Comparison of ENCODE assay signal across 7 mouse cellular contexts in the genomic region with DNA sequence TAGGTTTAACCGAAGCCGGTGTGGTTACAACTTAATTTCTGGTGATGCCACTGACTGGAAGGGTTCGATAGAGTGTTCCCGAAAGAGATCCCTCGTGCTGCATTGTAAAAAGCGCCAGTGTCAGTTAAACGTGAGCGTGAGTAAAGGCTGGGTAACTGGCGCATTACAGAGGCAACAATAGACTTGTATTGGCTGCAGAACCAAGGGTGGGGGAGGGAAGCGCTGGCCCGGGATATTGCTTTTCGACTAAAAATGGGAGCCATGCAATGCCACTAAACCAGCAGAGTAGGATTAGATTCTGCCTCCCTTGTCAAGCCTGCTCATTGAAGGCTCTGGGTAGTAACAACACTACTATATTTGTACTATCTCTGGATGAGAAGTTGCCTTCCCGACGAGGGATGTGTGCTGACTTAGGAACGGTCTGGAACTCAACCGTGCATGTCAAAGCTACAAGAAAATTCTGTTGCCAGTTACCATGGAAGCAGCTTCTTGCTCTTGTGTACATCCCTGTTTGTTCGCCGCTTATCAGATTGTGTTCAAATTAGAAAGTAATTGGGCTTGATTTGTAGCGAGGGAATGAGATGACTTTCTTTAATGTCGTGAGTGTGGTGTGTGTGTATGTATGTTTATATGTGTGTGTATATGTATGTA. TPM values are rescaled to one million over a fixed set of nuclear protein-coding genes. Genes with fewer than 3 reads are reported as not detected.
A peak's percentile ranks its signal among the peaks of the same experiment; 100 is the strongest.
DNase-seq lines count a peak whose midpoint lies in the region; ATAC-seq and TF ChIP-seq lines count a peak whose summit lies in the region.

No protein-coding gene starts in this region.

- H3K9ac ChIP-seq in hindbrain, embryonic 11.5 days (ENCODE audit: low read depth, low read length), result peak overlapping the region; percentile 32; the same call in 1 of the 2 replicates
- no peak overlapping the region for H3K9ac ChIP-seq in lung, postnatal 0 days (replicated peaks; ENCODE audit: low read depth)

- H3K27me3 ChIP-seq in hindbrain, embryonic 11.5 days (ENCODE audit: control insufficient read depth, insufficient read depth, low read length), result no peaks in the 10 kb centered on the region
- peaks cover 5% of the 10 kb centered on the region; the same call in 1 of the 2 replicates for H3K27me3 ChIP-seq in lung, postnatal 0 days (replicated peaks; ENCODE audit: insufficient read depth, low read length)

- no peak for TF ChIP-seq CTCF in lung, postnatal 0 days (IDR thresholded peaks at IDR 0.05)

- no peaks in the 10 kb centered on the region for H3K9me3 ChIP-seq in hindbrain, embryonic 11.5 days (ENCODE audit: control insufficient read depth, low read length)
- H3K9me3 ChIP-seq in lung, postnatal 0 days (ENCODE audit: low read length), result no peaks in the 10 kb centered on the region

- H3K4me2 ChIP-seq in hindbrain, embryonic 11.5 days (replicated peaks; ENCODE audit: low read depth, low read length), result peak overlapping the region; percentile 88
- peak overlapping the region; percentile 87 for H3K4me2 ChIP-seq in lung, postnatal 0 days (replicated peaks; ENCODE audit: low read depth, low read length)

- TF ChIP-seq EP300 in lung, postnatal 0 days (IDR thresholded peaks at IDR 0.05), result no peak

- no peak overlapping the region for H3K27ac ChIP-seq in hindbrain, embryonic 11.5 days (ENCODE audit: low read depth, low read length)
- no peak overlapping the region for H3K27ac ChIP-seq in lung, postnatal 0 days (ENCODE audit: low read length)

- H3K4me1 ChIP-seq in hindbrain, embryonic 11.5 days (replicated peaks; ENCODE audit: control insufficient read depth, insufficient read depth, low read length), result peaks cover 2% of the 10 kb centered on the region; the same call in 1 of the 2 replicates
- no peaks in the 10 kb centered on the region; the same call in 1 of the 2 replicates for H3K4me1 ChIP-seq in lung, postnatal 0 days (ENCODE audit: insufficient read depth, low read depth, low read length)

- peak; percentile 60 to 68 for DNase-seq in right cerebral cortex, postnatal 10 days (ENCODE audit: low spot score in 2 of 2)
- DNase-seq in right cerebral cortex, postnatal 14 days, result no peak
- DNase-seq in embryo, embryonic 10 days (ENCODE audit: low spot score), result peak; percentile 57
- peak; percentile 70 for DNase-seq in hindbrain, embryonic 11.5 days (ENCODE audit: low spot score)
- DNase-seq in lung, postnatal 0 days (ENCODE audit: low spot score), result no peak
- DNase-seq in ovary, postnatal 10 days (ENCODE audit: low spot score), result no peak

- 3% methylated on average over 20 of the region's 20 CpGs for WGBS in hindbrain, embryonic 11.5 days
- WGBS in lung, postnatal 0 days, result 7% methylated on average over 20 of the region's 20 CpGs

- no peaks in the 10 kb centered on the region for H3K36me3 ChIP-seq in hindbrain, embryonic 11.5 days (ENCODE audit: control insufficient read depth, insufficient read depth, low read length)
- no peaks in the 10 kb centered on the region for H3K36me3 ChIP-seq in lung, postnatal 0 days (ENCODE audit: insufficient read depth, low read length)

- peak overlapping the region; percentile 86 for H3K4me3 ChIP-seq in hindbrain, embryonic 11.5 days (ENCODE audit: low read depth, low read length)
- peak overlapping the region; percentile 73; the same call in 1 of the 2 replicates for H3K4me3 ChIP-seq in lung, postnatal 0 days (ENCODE audit: low read depth, low read length)

- no peak for ATAC-seq in hindbrain, embryonic 11.5 days (ENCODE audit: low FRiP score)
- ATAC-seq in lung, postnatal 0 days, result no peak
- no peak for ATAC-seq in erythroid progenitor cell, adult 5-6 weeks (replicated peaks; ENCODE audit: low FRiP score, poor library complexity, severe bottlenecking)

RNA-seq across cellular contexts. Expression of a gene that starts 2.4 kb away (rescaled TPM):
- 150 and 160 TPM in 2 replicates for polyA plus RNA-seq in hindbrain, embryonic 11.5 days (2014; fragmentation: Nextera tagmentation; extraction: Ambion mirVana)
- polyA plus RNA-seq in lung, postnatal 0 days (2015; fragmentation: Nextera tagmentation; extraction: Ambion mirVana), result 84.9 and 89.2 TPM in 2 replicates
- total RNA-seq in erythroid progenitor cell, adult 5-6 weeks (2015; ENCODE audit: low replicate concordance), result 3.8 and 5.8 TPM in 2 replicates
- 0.83 and 1.7 TPM in 2 replicates for total RNA-seq in erythroid progenitor cell, adult 5-6 weeks (2017; ENCODE audit: low replicate concordance)

Comparison
In these comparisons a context has a peak if more than half of its experiments do, and no peak if none do; other contexts are left out.
1. DNase-seq: peak in right cerebral cortex, postnatal 10 days (2 of 2), embryo, embryonic 10 days (single experiment) and hindbrain, embryonic 11.5 days (single experiment); none in right cerebral cortex, postnatal 14 days (single experiment), lung, postnatal 0 days (single experiment) and ovary, postnatal 10 days (single experiment).